Mouse (Mus musculus): ENCODE data around the gene St6galnac3. TPM values are rescaled to one million over a fixed set of nuclear protein-coding genes. Genes with fewer than 3 reads are reported as not detected.
A peak's percentile ranks its signal among the peaks of the same experiment; 100 is the strongest.

St6galnac3 gene
- polyA plus RNA-seq, 1 experiment from 2014 or later: 34.9 TPM

DNA sequence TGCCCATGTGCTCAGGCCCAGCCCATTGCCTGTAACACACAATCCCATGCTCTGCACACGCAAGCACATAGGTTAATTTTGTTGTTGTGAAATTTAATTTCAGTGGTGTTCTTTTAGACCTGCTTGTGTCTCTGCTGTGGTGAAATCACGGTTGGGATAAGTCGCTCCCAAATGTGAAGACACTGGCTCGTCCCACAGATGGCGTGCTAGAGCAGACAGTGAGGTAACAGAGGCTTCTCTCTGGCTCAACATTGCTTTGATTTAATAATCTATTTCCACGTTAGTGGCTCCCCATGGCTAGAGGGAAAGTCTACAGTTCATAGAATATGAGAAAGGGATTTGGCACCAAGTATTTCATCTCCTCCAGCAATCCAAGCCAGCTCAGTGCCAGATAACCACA is 17.3 kb downstream of the St6galnac3 start:
- H3K27ac ChIP-seq (ENCODE audit: low read length): no peak overlapping the region
- no peak for ATAC-seq (ENCODE audit: insufficient read depth, low FRiP score)
- no peak overlapping the region for H3K4me2 ChIP-seq (ENCODE audit: low read depth, low read length)
- no peak overlapping the region for H3K9ac ChIP-seq (ENCODE audit: low read length)
- H3K9me3 ChIP-seq (replicated peaks; ENCODE audit: control insufficient read depth, low read length): no peaks in the 10 kb centered on the region
- H3K4me1 ChIP-seq (ENCODE audit: control insufficient read depth, insufficient read depth, low read length): no peaks in the 10 kb centered on the region
- WGBS: 73% methylated on average over 6 of the region's 6 CpGs
- no peak overlapping the region for H3K4me3 ChIP-seq (replicated peaks; ENCODE audit: low read length)
- H3K27me3 ChIP-seq (ENCODE audit: control insufficient read depth, insufficient read depth, low read length): no peaks in the 10 kb centered on the region
- no peaks in the 10 kb centered on the region for H3K36me3 ChIP-seq (ENCODE audit: control insufficient read depth, insufficient read depth, low read length)

DNA sequence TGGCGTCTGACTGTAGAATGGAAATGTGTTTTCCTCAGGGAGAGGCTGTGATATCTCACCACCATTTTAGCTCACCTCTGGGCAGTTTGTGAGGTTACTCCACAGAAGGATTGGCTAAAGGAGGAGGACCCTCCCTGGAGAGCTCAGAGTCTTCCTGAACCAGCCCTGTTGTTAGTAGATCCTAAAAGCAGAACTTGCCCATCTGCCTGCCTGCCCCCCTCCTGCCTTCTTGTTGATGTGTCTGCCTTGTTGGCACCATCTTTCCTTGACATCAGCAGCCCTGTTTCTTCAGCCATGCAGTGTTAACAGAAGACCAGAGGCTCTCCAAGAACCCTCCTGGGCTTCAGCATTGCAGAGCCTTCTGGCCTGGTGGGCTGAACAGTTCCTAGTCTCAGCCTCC is 18.1 kb downstream of the St6galnac3 start:
- Histone ChIP-seq H3K4me3 (replicated peaks; ENCODE audit: low read length) (no peak overlapping the region), H3K36me3 (ENCODE audit: control insufficient read depth, insufficient read depth, low read length) (no peaks in the 10 kb centered on the region), H3K9me3 (replicated peaks; ENCODE audit: control insufficient read depth, low read length) (no peaks in the 10 kb centered on the region), H3K4me1 (ENCODE audit: control insufficient read depth, insufficient read depth, low read length) (no peaks in the 10 kb centered on the region; the same call in 1 of the 2 replicates), H3K4me2 (ENCODE audit: low read depth, low read length) (no peak overlapping the region), H3K27me3 (ENCODE audit: control insufficient read depth, insufficient read depth, low read length) (no peaks in the 10 kb centered on the region), H3K27ac (ENCODE audit: low read length) (no peak overlapping the region), H3K9ac (ENCODE audit: low read length) (no peak overlapping the region)
- ATAC-seq (ENCODE audit: insufficient read depth, low FRiP score): no peak
- WGBS: 68% methylated on average over 1 of the region's 1 CpGs

DNA sequence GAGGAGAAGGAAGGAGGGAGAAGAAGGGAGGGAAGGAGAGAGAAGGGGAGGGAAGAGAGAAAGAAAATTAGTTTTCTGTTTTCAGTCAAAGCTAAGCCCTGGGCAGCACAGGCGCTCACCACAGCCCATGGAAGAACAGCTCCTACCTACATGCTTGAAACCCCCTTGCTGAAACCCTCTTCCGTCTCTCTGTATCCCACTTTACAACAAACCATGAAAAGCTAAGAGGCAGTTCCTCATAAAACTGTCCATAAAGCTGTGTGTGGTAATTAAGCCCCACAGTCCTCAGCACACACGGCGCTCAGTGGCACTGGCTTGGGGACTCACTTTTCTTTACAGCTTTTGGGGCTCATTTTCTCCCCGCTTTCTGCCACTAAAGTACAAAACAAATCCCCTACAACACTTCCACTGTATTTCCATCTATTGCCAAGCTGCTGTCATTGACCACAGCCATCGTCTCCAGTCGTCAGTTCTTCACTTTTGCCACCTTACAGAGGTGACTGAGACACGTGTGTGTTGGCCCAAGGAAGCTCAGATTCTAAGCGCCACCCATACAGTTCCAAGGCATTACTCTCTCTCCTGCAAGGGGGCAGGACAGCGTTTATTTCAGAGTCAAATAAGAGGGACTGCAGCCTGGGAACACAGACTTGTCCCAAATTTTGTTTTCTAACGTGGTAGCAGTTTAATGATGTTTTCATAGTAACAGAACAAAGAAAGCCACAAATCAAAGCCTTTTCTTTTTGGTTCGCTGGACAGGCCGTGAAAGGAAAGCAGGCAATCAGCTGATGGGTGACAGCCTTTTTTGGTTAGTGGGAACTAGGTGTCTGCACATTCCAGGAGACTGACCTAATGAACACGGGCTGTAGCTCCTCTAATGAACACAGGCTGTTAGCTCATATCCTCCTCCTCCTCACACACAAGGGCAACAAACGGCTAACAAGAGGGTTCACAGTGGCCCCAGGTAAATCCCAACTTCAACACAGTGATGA is 22.9 kb downstream of the St6galnac3 start:
- no peaks in the 10 kb centered on the region for H3K36me3 ChIP-seq (ENCODE audit: control insufficient read depth, insufficient read depth, low read length)
- H3K9me3 ChIP-seq (replicated peaks; ENCODE audit: control insufficient read depth, low read length): no peaks in the 10 kb centered on the region
- peaks cover 4% of the 10 kb centered on the region; the same call in 1 of the 2 replicates for H3K4me1 ChIP-seq (ENCODE audit: control insufficient read depth, insufficient read depth, low read length)
- H3K4me3 ChIP-seq (replicated peaks; ENCODE audit: low read length): no peak overlapping the region
- H3K27ac ChIP-seq (ENCODE audit: low read length): no peak overlapping the region
- no peak overlapping the region for H3K9ac ChIP-seq (ENCODE audit: low read length)
- no peak for ATAC-seq (ENCODE audit: insufficient read depth, low FRiP score)
- H3K27me3 ChIP-seq (ENCODE audit: control insufficient read depth, insufficient read depth, low read length): no peaks in the 10 kb centered on the region
- no peak overlapping the region for H3K4me2 ChIP-seq (ENCODE audit: low read depth, low read length)
- WGBS: 58% methylated on average over 15 of the region's 15 CpGs

DNA sequence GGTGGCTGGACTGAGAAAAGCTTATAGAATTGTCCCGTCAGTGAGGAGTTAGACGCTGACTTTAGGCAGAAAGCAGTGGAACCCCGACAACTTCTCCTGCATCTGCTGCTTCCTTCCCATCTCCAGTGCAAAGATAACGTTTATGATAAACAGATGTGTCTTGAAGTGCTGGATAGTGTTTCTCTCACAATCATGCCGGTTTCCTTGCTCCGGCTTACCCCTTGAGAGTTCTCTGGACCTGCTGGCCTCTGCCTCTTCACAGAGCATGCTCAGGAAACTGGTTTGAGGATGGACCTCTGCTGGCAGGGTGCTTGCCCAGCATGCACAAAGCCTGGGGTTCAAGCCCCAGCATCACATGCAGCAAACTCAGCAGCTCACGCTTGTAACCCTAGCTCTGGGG is 23.8 kb downstream of the St6galnac3 start:
- Histone ChIP-seq H3K36me3 (ENCODE audit: control insufficient read depth, insufficient read depth, low read length) (no peaks in the 10 kb centered on the region), H3K9me3 (replicated peaks; ENCODE audit: control insufficient read depth, low read length) (no peaks in the 10 kb centered on the region), H3K9ac (ENCODE audit: low read length) (no peak overlapping the region), H3K27me3 (ENCODE audit: control insufficient read depth, insufficient read depth, low read length) (no peaks in the 10 kb centered on the region), H3K4me3 (replicated peaks; ENCODE audit: low read length) (no peak overlapping the region), H3K4me1 (ENCODE audit: control insufficient read depth, insufficient read depth, low read length) (peaks cover 4% of the 10 kb centered on the region; the same call in 1 of the 2 replicates), H3K4me2 (ENCODE audit: low read depth, low read length) (no peak overlapping the region), H3K27ac (ENCODE audit: low read length) (no peak overlapping the region)
- 54% methylated on average over 7 of the region's 7 CpGs for WGBS
- no peak for ATAC-seq (ENCODE audit: insufficient read depth, low FRiP score)

DNA sequence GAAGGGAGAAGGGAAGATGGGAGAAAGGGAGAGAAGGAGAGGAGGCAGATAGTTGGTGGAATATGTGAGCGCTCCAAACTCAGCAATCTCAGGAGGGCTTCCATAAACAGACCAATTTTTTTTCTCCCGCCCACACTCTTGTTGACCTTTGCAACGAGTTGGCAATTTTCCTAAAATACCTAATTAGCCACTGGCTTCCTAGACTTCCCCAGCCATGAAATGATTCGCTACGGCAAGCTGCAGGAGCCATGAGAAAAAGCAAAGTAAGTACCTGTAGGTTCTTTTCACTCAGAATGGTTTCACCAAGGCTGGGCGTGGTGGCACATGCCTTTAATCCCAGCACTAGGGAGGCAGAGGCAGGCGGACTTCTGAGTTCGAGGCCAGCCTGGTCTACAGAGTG is 25.9 kb downstream of the St6galnac3 start:
- Histone ChIP-seq H3K9ac (ENCODE audit: low read length) (no peak overlapping the region), H3K9me3 (replicated peaks; ENCODE audit: control insufficient read depth, low read length) (no peaks in the 10 kb centered on the region), H3K4me1 (ENCODE audit: control insufficient read depth, insufficient read depth, low read length) (peaks cover 4% of the 10 kb centered on the region; the same call in 1 of the 2 replicates), H3K27me3 (ENCODE audit: control insufficient read depth, insufficient read depth, low read length) (no peaks in the 10 kb centered on the region), H3K4me3 (replicated peaks; ENCODE audit: low read length) (no peak overlapping the region), H3K27ac (ENCODE audit: low read length) (no peak overlapping the region), H3K36me3 (ENCODE audit: control insufficient read depth, insufficient read depth, low read length) (no peaks in the 10 kb centered on the region), H3K4me2 (ENCODE audit: low read depth, low read length) (no peak overlapping the region)
- WGBS: 90% methylated on average over 8 of the region's 8 CpGs
- ATAC-seq (ENCODE audit: insufficient read depth, low FRiP score): no peak

DNA sequence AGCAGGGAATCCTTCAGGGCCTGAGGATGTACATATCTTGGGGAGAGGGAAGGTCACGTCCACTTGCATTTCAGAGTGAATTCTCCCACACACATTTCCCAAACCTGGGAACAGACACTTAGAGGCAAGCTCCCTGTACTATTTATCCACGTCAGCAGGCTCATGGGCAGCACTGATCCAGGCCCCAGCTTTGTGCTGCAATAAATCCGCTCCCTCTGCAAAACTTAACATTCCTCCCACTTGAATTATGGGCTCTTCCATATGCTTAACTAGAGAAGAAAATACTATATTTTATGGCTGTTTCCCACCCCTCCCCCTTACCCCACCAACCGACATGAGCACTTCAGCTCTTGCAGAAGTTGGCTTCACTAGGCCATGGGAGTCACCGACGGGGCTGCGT is 32.0 kb downstream of the St6galnac3 start:
- Histone ChIP-seq H3K27ac (ENCODE audit: low read length) (peak overlapping the region; percentile 48), H3K4me2 (ENCODE audit: low read depth, low read length) (no peak overlapping the region)
- no peak; the same call in 1 of the 2 replicates for ATAC-seq (ENCODE audit: insufficient read depth, low FRiP score)

DNA sequence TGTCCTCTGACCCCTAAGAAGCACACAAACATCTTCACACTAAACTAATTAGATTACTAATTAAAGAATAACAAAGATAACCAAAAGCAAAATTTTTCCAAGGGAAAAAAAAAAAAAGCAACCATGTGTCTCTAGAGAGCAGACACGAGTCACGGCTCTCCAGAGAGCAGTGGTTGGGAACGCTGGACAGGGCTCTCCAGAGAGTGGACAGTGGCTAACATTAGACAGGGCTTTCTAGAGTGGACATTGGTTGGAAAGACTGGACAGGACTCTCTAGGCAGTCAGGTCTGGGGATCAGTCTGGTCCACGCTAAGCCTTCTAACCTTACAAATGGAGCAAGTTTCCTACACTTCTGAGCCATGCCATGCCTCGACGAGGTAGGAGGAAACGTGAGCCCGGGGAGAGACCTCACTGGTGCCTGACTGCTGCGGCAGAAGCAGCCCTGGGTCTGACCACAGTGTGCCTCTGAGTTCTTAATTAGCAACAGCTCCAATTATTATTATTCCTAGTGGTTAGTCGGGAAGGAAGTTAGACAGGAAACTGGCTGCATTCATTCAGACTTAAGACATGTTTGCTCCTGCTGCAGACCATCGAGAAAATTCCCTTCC is 32.7 kb downstream of the St6galnac3 start:
- no peaks in the 10 kb centered on the region for H3K27me3 ChIP-seq (ENCODE audit: control insufficient read depth, insufficient read depth, low read length)
- no peak for ATAC-seq (ENCODE audit: insufficient read depth, low FRiP score)
- peak overlapping the region; percentile 48 for H3K27ac ChIP-seq (ENCODE audit: low read length)
- no peaks in the 10 kb centered on the region for H3K9me3 ChIP-seq (replicated peaks; ENCODE audit: control insufficient read depth, low read length)
- H3K4me2 ChIP-seq (ENCODE audit: low read depth, low read length): no peak overlapping the region
- 56% methylated on average over 11 of the region's 11 CpGs for WGBS
- H3K9ac ChIP-seq (ENCODE audit: low read length): no peak overlapping the region
- no peak overlapping the region for H3K4me3 ChIP-seq (replicated peaks; ENCODE audit: low read length)
- H3K36me3 ChIP-seq (ENCODE audit: control insufficient read depth, insufficient read depth, low read length): no peaks in the 10 kb centered on the region
- peaks cover 26% of the 10 kb centered on the region for H3K4me1 ChIP-seq (ENCODE audit: control insufficient read depth, insufficient read depth, low read length)

More for the DNA sequence above, 32.0 kb downstream of the St6galnac3 start:
- Histone ChIP-seq H3K4me1 (ENCODE audit: control insufficient read depth, insufficient read depth, low read length) (peaks cover 30% of the 10 kb centered on the region), H3K36me3 (ENCODE audit: control insufficient read depth, insufficient read depth, low read length) (no peaks in the 10 kb centered on the region), H3K9ac (ENCODE audit: low read length) (no peak overlapping the region), H3K9me3 (replicated peaks; ENCODE audit: control insufficient read depth, low read length) (no peaks in the 10 kb centered on the region), H3K4me3 (replicated peaks; ENCODE audit: low read length) (no peak overlapping the region), H3K27me3 (ENCODE audit: control insufficient read depth, insufficient read depth, low read length) (no peaks in the 10 kb centered on the region)
- WGBS: 46% methylated on average over 7 of the region's 7 CpGs

DNA sequence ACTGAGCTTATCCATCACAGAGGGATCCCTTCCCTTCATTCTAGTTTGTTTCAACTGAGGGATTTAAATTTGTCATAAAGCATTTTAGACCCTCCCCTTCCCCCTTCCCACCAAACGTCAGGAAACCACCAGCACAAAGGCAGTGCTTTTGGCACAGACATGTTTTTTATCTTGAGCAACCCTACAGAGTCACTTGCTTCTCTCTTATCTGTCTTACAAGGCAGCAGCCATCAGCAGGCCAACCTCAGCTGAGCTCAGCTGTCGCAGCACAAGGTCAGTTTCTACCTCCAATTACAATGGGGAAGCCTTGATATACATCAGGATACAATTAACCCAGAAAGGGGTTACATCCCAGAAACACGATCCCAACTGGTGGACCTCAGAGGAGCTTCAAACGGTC is 33.4 kb downstream of the St6galnac3 start:
- ATAC-seq (ENCODE audit: insufficient read depth, low FRiP score): no peak
- Histone ChIP-seq H3K4me2 (ENCODE audit: low read depth, low read length) (no peak overlapping the region), H3K4me1 (ENCODE audit: control insufficient read depth, insufficient read depth, low read length) (peaks cover 26% of the 10 kb centered on the region), H3K27ac (ENCODE audit: low read length) (no peak overlapping the region), H3K4me3 (replicated peaks; ENCODE audit: low read length) (no peak overlapping the region), H3K9me3 (replicated peaks; ENCODE audit: control insufficient read depth, low read length) (no peaks in the 10 kb centered on the region), H3K36me3 (ENCODE audit: control insufficient read depth, insufficient read depth, low read length) (no peaks in the 10 kb centered on the region), H3K27me3 (ENCODE audit: control insufficient read depth, insufficient read depth, low read length) (no peaks in the 10 kb centered on the region), H3K9ac (ENCODE audit: low read length) (no peak overlapping the region)
- WGBS: 46% methylated on average over 4 of the region's 4 CpGs

DNA sequence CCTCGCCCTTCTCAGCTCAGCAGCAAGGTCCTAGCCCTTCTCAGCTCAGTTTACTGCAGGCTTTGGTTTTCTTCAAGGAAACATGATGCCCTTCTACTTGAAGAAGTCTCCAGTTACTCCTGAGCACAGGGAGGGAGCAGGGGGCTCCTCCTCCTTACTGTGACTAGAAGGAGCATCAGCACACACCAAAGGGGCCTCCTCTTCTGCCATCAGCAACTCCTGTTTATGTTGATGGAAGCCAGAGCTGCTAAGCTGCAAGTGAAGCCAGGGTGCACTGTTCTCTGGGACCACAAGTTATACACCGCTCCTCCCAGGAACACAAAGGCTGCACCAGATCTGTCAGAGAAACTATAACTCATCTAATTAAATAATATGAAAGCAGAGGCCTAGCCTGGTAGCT is 34.4 kb downstream of the St6galnac3 start:
- WGBS: 51% methylated on average over 2 of the region's 2 CpGs
- H3K4me1 ChIP-seq (ENCODE audit: control insufficient read depth, insufficient read depth, low read length): peaks cover 26% of the 10 kb centered on the region
- H3K9me3 ChIP-seq (replicated peaks; ENCODE audit: control insufficient read depth, low read length): no peaks in the 10 kb centered on the region
- H3K4me3 ChIP-seq (replicated peaks; ENCODE audit: low read length): no peak overlapping the region
- H3K27me3 ChIP-seq (ENCODE audit: control insufficient read depth, insufficient read depth, low read length): no peaks in the 10 kb centered on the region
- H3K36me3 ChIP-seq (ENCODE audit: control insufficient read depth, insufficient read depth, low read length): no peaks in the 10 kb centered on the region
- 0 out of 2 replicates have a peak overlapping the region, but pooled peaks have one; percentile 1 for H3K4me2 ChIP-seq (ENCODE audit: low read depth, low read length)
- peak overlapping the region; percentile 4; the same call in 1 of the 2 replicates for H3K9ac ChIP-seq (ENCODE audit: low read length)
- ATAC-seq (ENCODE audit: insufficient read depth, low FRiP score): peak; percentile 70; the same call in 1 of the 2 replicates
- H3K27ac ChIP-seq (ENCODE audit: low read length): peak overlapping the region; percentile 87
